ENCODE assay signal across 13 mouse cellular contexts in genomic region chr11:96972906-96973305, GRCm38 (mm10). TPM values are rescaled to one million over a fixed set of nuclear protein-coding genes. Genes with fewer than 3 reads are reported as not detected.
A peak's percentile ranks its signal among the peaks of the same experiment; 100 is the strongest.
DNase-seq lines count a peak whose midpoint lies in the region; ATAC-seq lines count a peak whose summit lies in the region.
"Had no signal": no experiment of that assay in that cellular context is flagged by ENCODE, and none has a peak within 500 bp of the region (broad histone marks: within the 10 kb centered on the region; RNA-seq: fewer than 3 reads in every experiment).

No protein-coding gene starts in this region.

- 77% methylated on average over 5 of the region's 5 CpGs for WGBS in heart, embryonic 13.5 days
- WGBS in neural tube, embryonic 13.5 days = 73% methylated on average over 5 of the region's 5 CpGs

- H3K36me3 ChIP-seq in heart, embryonic 13.5 days = 0 out of 2 replicates have a peak, but pooled peaks cover 2% of the 10 kb centered on the region
- no peaks in the 10 kb centered on the region for H3K36me3 ChIP-seq in neural tube, embryonic 13.5 days
- H3K36me3 ChIP-seq: neural tube, embryonic 12.5 days had no signal

- H3K4me1 ChIP-seq in heart, embryonic 13.5 days = peaks cover 83% of the 10 kb centered on the region
- peaks cover 65% of the 10 kb centered on the region for H3K4me1 ChIP-seq in neural tube, embryonic 13.5 days (replicated peaks)

- H3K9ac ChIP-seq in heart, embryonic 13.5 days = peak overlapping the region; percentile 2
- H3K9ac ChIP-seq in neural tube, embryonic 13.5 days = peak overlapping the region; percentile 51; the same call in 1 of the 2 replicates
- H3K9ac ChIP-seq: neural tube, embryonic 12.5 days had no signal

- intact Hi-C loops in heart, postnatal 10 days (cut with DNase I) = no loop called here

- H3K9me3 ChIP-seq in heart, embryonic 13.5 days = no peaks in the 10 kb centered on the region
- H3K9me3 ChIP-seq in neural tube, embryonic 13.5 days = no peaks in the 10 kb centered on the region
- H3K9me3 ChIP-seq: neural tube, embryonic 12.5 days had no signal

- ATAC-seq in heart, embryonic 13.5 days (ENCODE audit: extremely low read depth, insufficient number of reproducible peaks, low FRiP score, low TSS enrichment) = no peak
- no peak for ATAC-seq in neural tube, embryonic 13.5 days (ENCODE audit: low read depth)

- H3K4me3 ChIP-seq in heart, embryonic 13.5 days = no peak overlapping the region
- H3K4me3 ChIP-seq in neural tube, embryonic 13.5 days = no peak overlapping the region
- H3K4me3 ChIP-seq: neural tube, embryonic 12.5 days had no signal

- no peak for DNase-seq in heart, postnatal 4 days
- no peak for DNase-seq in neural tube, embryonic 10.5 days (ENCODE audit: extremely low spot score, low spot score)
- DNase-seq in heart, postnatal 10 days = peak; percentile 39 to 40
- no peak for DNase-seq in frontal cortex, postnatal 36 days (ENCODE audit: low spot score in 2 of 2)
- no peak for DNase-seq in embryo, embryonic 9.5 days (ENCODE audit: extremely low spot score)
- DNase-seq: kidney, adult 8-10 months; lung, postnatal 36 days; thymus, adult 2 months had no signal

- 0 out of 2 replicates have a peak overlapping the region, but pooled peaks have one; percentile 26 for H3K27ac ChIP-seq in heart, embryonic 13.5 days (replicated peaks)
- peak overlapping the region; percentile 57; the same call in 1 of the 2 replicates for H3K27ac ChIP-seq in neural tube, embryonic 13.5 days (replicated peaks)
- H3K27ac ChIP-seq: neural tube, embryonic 12.5 days had no signal

- H3K27me3 ChIP-seq in heart, embryonic 13.5 days (replicated peaks) = no peaks in the 10 kb centered on the region
- H3K27me3 ChIP-seq in neural tube, embryonic 13.5 days = no peaks in the 10 kb centered on the region
- H3K27me3 ChIP-seq: neural tube, embryonic 12.5 days had no signal

- H3K4me2 ChIP-seq in heart, embryonic 13.5 days = no peak overlapping the region
- H3K4me2 ChIP-seq in neural tube, embryonic 13.5 days = peak overlapping the region; percentile 1; the same call in 1 of the 2 replicates
- H3K4me2 ChIP-seq: neural tube, embryonic 12.5 days had no signal

RNA-seq across cellular contexts. Expression of gene Sp2, which starts 9.9 kb away (rescaled TPM):
- 15.8 and 17.8 TPM in 2 replicates for polyA plus RNA-seq in heart, embryonic 13.5 days (2015; fragmentation: Nextera tagmentation; extraction: Ambion mirVana)
- total RNA-seq in heart, postnatal 4 days (2021) = 10 to 100 TPM; 18.8 to 19.3 TPM
- polyA plus RNA-seq in neural tube, embryonic 13.5 days (2015; fragmentation: Nextera tagmentation; extraction: Ambion mirVana) = 15.9 and 16.7 TPM in 2 replicates
- total RNA-seq in heart, postnatal 10 days (2021) = 10 to 100 TPM; 15.0 to 16.1 TPM

RNA-seq across cellular contexts. Expression of gene Pnpo, which starts 29.1 kb away (rescaled TPM):
- polyA plus RNA-seq in heart, embryonic 13.5 days (2015; fragmentation: Nextera tagmentation; extraction: Ambion mirVana) = 53.3 and 55.6 TPM in 2 replicates
- total RNA-seq in heart, postnatal 4 days (2021) = 10 to 100 TPM; 10.6 to 16.7 TPM
- 18.5 and 22.3 TPM in 2 replicates for polyA plus RNA-seq in neural tube, embryonic 13.5 days (2015; fragmentation: Nextera tagmentation; extraction: Ambion mirVana)
- total RNA-seq in heart, postnatal 10 days (2021) = 10 to 100 TPM; 11.8 to 12.8 TPM

RNA-seq across cellular contexts. Expression of gene Sp6, which starts 40.3 kb away (rescaled TPM):
- polyA plus RNA-seq in heart, embryonic 13.5 days (2015; fragmentation: Nextera tagmentation; extraction: Ambion mirVana) = 0.18 and 0.21 TPM in 2 replicates
- total RNA-seq in heart, postnatal 4 days (2021) = not detected
- polyA plus RNA-seq in neural tube, embryonic 13.5 days (2015; fragmentation: Nextera tagmentation; extraction: Ambion mirVana) = 0.17 and 0.29 TPM in 2 replicates
- under 1 TPM; 0.12 to 0.15 TPM for total RNA-seq in heart, postnatal 10 days (2021)

RNA-seq across cellular contexts. Expression of gene Prr15l, which starts 45.0 kb away (rescaled TPM):
- 0.79 and 1.0 TPM in 2 replicates for polyA plus RNA-seq in heart, embryonic 13.5 days (2015; fragmentation: Nextera tagmentation; extraction: Ambion mirVana)
- under 1 TPM; 0.32 to 0.36 TPM for total RNA-seq in heart, postnatal 4 days (2021)
- 0.21 TPM in 1 of 2 replicates, not detected in the other for polyA plus RNA-seq in neural tube, embryonic 13.5 days (2015; fragmentation: Nextera tagmentation; extraction: Ambion mirVana)
- under 1 TPM; 0.47 to 0.74 TPM for total RNA-seq in heart, postnatal 10 days (2021)
- total RNA-seq: gastrocnemius, postnatal 14 days; layer of hippocampus, postnatal 14 days had no signal

RNA-seq across cellular contexts. Expression of gene Cdk5rap3, which starts 56.6 kb away (rescaled TPM):
- polyA plus RNA-seq in heart, embryonic 13.5 days (2015; fragmentation: Nextera tagmentation; extraction: Ambion mirVana) = 50.4 and 52.4 TPM in 2 replicates
- 10 to 100 TPM; 34.6 to 35.6 TPM for total RNA-seq in heart, postnatal 4 days (2021)
- polyA plus RNA-seq in neural tube, embryonic 13.5 days (2015; fragmentation: Nextera tagmentation; extraction: Ambion mirVana) = 79.2 and 92.0 TPM in 2 replicates
- 10 to 100 TPM; 28.0 to 30.8 TPM for total RNA-seq in heart, postnatal 10 days (2021)

Comparison
In these comparisons a context has a peak if more than half of its experiments do, and no peak if none do; other contexts are left out.
1. DNase-seq: peak in heart, postnatal 10 days (2 of 2); none in heart, postnatal 4 days (single experiment), neural tube, embryonic 10.5 days (single experiment), frontal cortex, postnatal 36 days (0 of 2) and embryo, embryonic 9.5 days (single experiment).